8 mouse cellular contexts compared by ENCODE assay signal in genomic region chr6:113077569-113078030, GRCm38 (mm10). TPM values are rescaled to one million over a fixed set of nuclear protein-coding genes. Genes with fewer than 3 reads are reported as not detected.
DNase-seq lines count a peak whose midpoint lies in the region; ATAC-seq and TF ChIP-seq lines count a peak whose summit lies in the region.

No protein-coding gene starts in this region.

- peak overlapping the region; percentile 93 for H3K4me3 ChIP-seq in kidney, embryonic 15.5 days (replicated peaks)
- H3K4me3 ChIP-seq in bone marrow macrophage, adult 2 months (ENCODE audit: insufficient read depth, low read length), result peak overlapping the region; percentile 97
- peak overlapping the region; percentile 75 for H3K4me3 ChIP-seq in hindbrain, embryonic 14.5 days (replicated peaks; ENCODE audit: low read length)
- peak overlapping the region; percentile 94 for H3K4me3 ChIP-seq in midbrain, embryonic 15.5 days

- no peak for ATAC-seq in kidney, embryonic 15.5 days (replicated peaks; ENCODE audit: low FRiP score)
- no peak for ATAC-seq in hindbrain, embryonic 14.5 days (ENCODE audit: low FRiP score)
- ATAC-seq in midbrain, embryonic 15.5 days (replicated peaks), result no peak

- peak overlapping the region; percentile 100 for H3K27ac ChIP-seq in kidney, embryonic 15.5 days
- H3K27ac ChIP-seq in bone marrow macrophage, adult 2 months (ENCODE audit: insufficient read depth, low read depth, low read length), result peak overlapping the region; percentile 97
- H3K27ac ChIP-seq in hindbrain, embryonic 14.5 days, result peak overlapping the region; percentile 99
- peak overlapping the region; percentile 100 for H3K27ac ChIP-seq in midbrain, embryonic 15.5 days

- H3K4me1 ChIP-seq in kidney, embryonic 15.5 days, result peaks cover 42% of the 10 kb centered on the region
- peaks cover 19% of the 10 kb centered on the region for H3K4me1 ChIP-seq in bone marrow macrophage, adult 2 months (ENCODE audit: control insufficient read depth, insufficient read depth, low read length)
- H3K4me1 ChIP-seq in hindbrain, embryonic 14.5 days (replicated peaks; ENCODE audit: control insufficient read depth, insufficient read depth, low read length), result peaks cover 52% of the 10 kb centered on the region
- H3K4me1 ChIP-seq in midbrain, embryonic 15.5 days, result peaks cover 56% of the 10 kb centered on the region

- no peaks in the 10 kb centered on the region for H3K27me3 ChIP-seq in kidney, embryonic 15.5 days
- H3K27me3 ChIP-seq in hindbrain, embryonic 14.5 days (ENCODE audit: control insufficient read depth, insufficient read depth, low read length), result no peaks in the 10 kb centered on the region
- H3K27me3 ChIP-seq in midbrain, embryonic 15.5 days (replicated peaks), result no peaks in the 10 kb centered on the region

- peak overlapping the region; percentile 99 for H3K9ac ChIP-seq in kidney, embryonic 15.5 days
- H3K9ac ChIP-seq in hindbrain, embryonic 14.5 days, result peak overlapping the region; percentile 97
- peak overlapping the region; percentile 98 for H3K9ac ChIP-seq in midbrain, embryonic 15.5 days

- H3K36me3 ChIP-seq in kidney, embryonic 15.5 days, result peaks cover 7% of the 10 kb centered on the region
- no peaks in the 10 kb centered on the region for H3K36me3 ChIP-seq in hindbrain, embryonic 14.5 days (replicated peaks; ENCODE audit: control insufficient read depth, insufficient read depth)
- no peaks in the 10 kb centered on the region for H3K36me3 ChIP-seq in midbrain, embryonic 15.5 days (replicated peaks)

- 1% methylated on average over 28 of the region's 28 CpGs for WGBS in kidney, embryonic 15.5 days
- WGBS in hindbrain, embryonic 14.5 days, result 0% methylated on average over 25 of the region's 28 CpGs
- under 1% methylated on average over 28 of the region's 28 CpGs for WGBS in midbrain, embryonic 15.5 days

- no peaks in the 10 kb centered on the region for H3K9me3 ChIP-seq in kidney, embryonic 15.5 days (replicated peaks)
- no peaks in the 10 kb centered on the region for H3K9me3 ChIP-seq in hindbrain, embryonic 14.5 days (ENCODE audit: control insufficient read depth, low read length)
- no peaks in the 10 kb centered on the region for H3K9me3 ChIP-seq in midbrain, embryonic 15.5 days

- DNase-seq in kidney, postnatal 4 days, result no peak
- DNase-seq in hindbrain, embryonic 14.5 days (ENCODE audit: low spot score), result no peak
- DNase-seq in ovary, postnatal 36 days (ENCODE audit: low spot score), result no peak
- no peak for DNase-seq in thymus, postnatal 36 days
- DNase-seq in layer of hippocampus, adult 9-10 months (ENCODE audit: low spot score), result no peak

- H3K4me2 ChIP-seq in kidney, embryonic 15.5 days, result peak overlapping the region; percentile 68
- peak overlapping the region; percentile 82 for H3K4me2 ChIP-seq in hindbrain, embryonic 14.5 days (replicated peaks)
- H3K4me2 ChIP-seq in midbrain, embryonic 15.5 days, result peak overlapping the region; percentile 88

- no peak; the same call in 1 of the 2 replicates for TF ChIP-seq POLR2A in bone marrow macrophage, adult 2 months (IDR thresholded peaks at IDR 0.05; ENCODE audit: borderline replicate concordance, low read depth, low read length)

- no peak for TF ChIP-seq CTCF in bone marrow macrophage, adult 2 months (IDR thresholded peaks at IDR 0.05; ENCODE audit: low read depth, low read length)

RNA-seq across cellular contexts. Expression of gene Setd5, which starts 0.4 kb away (rescaled TPM):
- 75.0 and 75.9 TPM in 2 replicates for polyA plus RNA-seq in kidney, embryonic 15.5 days (2015; fragmentation: Nextera tagmentation; extraction: Ambion mirVana)
- 60.6 and 63.7 TPM in 2 replicates for polyA plus RNA-seq in bone marrow macrophage, adult 2 months (2012; ENCODE audit: insufficient read depth, insufficient read length, missing spikeins)
- polyA plus RNA-seq in hindbrain, embryonic 14.5 days (2014; fragmentation: Nextera tagmentation; extraction: Ambion mirVana), result 53.3 and 58.7 TPM in 2 replicates
- polyA plus RNA-seq in midbrain, embryonic 15.5 days (2015; fragmentation: Nextera tagmentation; extraction: Ambion mirVana), result 46.8 and 47.1 TPM in 2 replicates

RNA-seq across cellular contexts. Expression of gene Thumpd3, which starts 31.6 kb away (rescaled TPM):
- polyA plus RNA-seq in kidney, embryonic 15.5 days (2015; fragmentation: Nextera tagmentation; extraction: Ambion mirVana), result 46.6 and 47.0 TPM in 2 replicates
- polyA plus RNA-seq in bone marrow macrophage, adult 2 months (2012; ENCODE audit: insufficient read depth, insufficient read length, missing spikeins), result 28.4 and 29.5 TPM in 2 replicates
- polyA plus RNA-seq in hindbrain, embryonic 14.5 days (2014; fragmentation: Nextera tagmentation; extraction: Ambion mirVana), result 45.5 and 49.1 TPM in 2 replicates
- polyA plus RNA-seq in midbrain, embryonic 15.5 days (2015; fragmentation: Nextera tagmentation; extraction: Ambion mirVana), result 54.1 and 56.2 TPM in 2 replicates
